20 mouse cellular contexts compared by ENCODE assay signal in the genomic region with DNA sequence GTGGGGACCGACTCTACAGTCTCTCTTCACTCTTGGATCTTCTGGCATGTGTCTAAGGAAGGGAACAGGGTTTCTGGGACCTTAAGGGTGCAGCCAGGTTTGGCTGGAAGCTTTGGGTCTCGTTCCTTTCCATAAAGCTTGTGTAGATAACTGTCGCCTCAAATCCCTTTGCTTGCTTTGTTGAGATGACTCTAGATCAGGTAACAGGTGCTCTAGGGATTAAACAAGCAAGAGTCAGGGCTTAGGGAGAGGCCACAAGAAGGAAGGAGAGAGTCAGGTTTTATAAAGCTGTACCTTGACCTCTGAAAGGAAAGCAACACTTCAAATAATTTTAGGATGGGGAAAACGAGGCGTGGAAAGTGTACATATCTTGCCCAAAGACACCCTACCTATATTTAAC. TPM values are rescaled to one million over a fixed set of nuclear protein-coding genes. Genes with fewer than 3 reads are reported as not detected.
"Had no signal": no experiment of that assay in that cellular context is flagged by ENCODE, and none has a peak within 500 bp of the region (broad histone marks: within the 10 kb centered on the region; RNA-seq: fewer than 3 reads in every experiment).

No protein-coding gene starts in this region.

- H3K36me3 ChIP-seq: kidney, embryonic 15.5 days; limb, embryonic 15.5 days; liver, embryonic 12.5 days; midbrain, embryonic 13.5 days; neural tube, embryonic 13.5 days; stomach, embryonic 15.5 days had no signal

- H3K9ac ChIP-seq: kidney, embryonic 15.5 days; limb, embryonic 15.5 days; liver, embryonic 12.5 days; lung, embryonic 14.5 days; midbrain, embryonic 13.5 days; neural tube, embryonic 13.5 days; stomach, embryonic 15.5 days had no signal

- H3K4me3 ChIP-seq: left cerebral cortex, adult 2 months; liver, embryonic 12.5 days had no signal

- H3K4me2 ChIP-seq: liver, embryonic 12.5 days had no signal

- H3K27ac ChIP-seq: kidney, embryonic 15.5 days; left cerebral cortex, adult 2 months; limb, embryonic 15.5 days; liver, embryonic 12.5 days; macrophage; midbrain, embryonic 13.5 days; neural tube, embryonic 13.5 days; stomach, embryonic 15.5 days had no signal

- H3K9me3 ChIP-seq: kidney, embryonic 15.5 days; limb, embryonic 15.5 days; liver, embryonic 12.5 days; midbrain, embryonic 13.5 days; neural tube, embryonic 13.5 days; stomach, embryonic 15.5 days had no signal

- DNase-seq: kidney, adult 2 months; kidney, postnatal 14 days; lung, embryonic 14.5 days; lung, postnatal 10 days; right cerebral cortex, postnatal 14 days; thymus, adult 2 months; thymus, postnatal 25 days had no signal

- ATAC-seq: liver, embryonic 12.5 days; midbrain, embryonic 13.5 days had no signal

RNA-seq across cellular contexts. Expression of a gene that starts 4.2 kb away (rescaled TPM):
- polyA plus RNA-seq: limb, embryonic 11.5 days; limb, embryonic 15.5 days; liver, embryonic 12.5 days; liver, embryonic 16.5 days; lung, embryonic 14.5 days; macrophage; spleen, adult 2 months; testis, adult 2 months; urinary bladder, adult 2 months had no signal

RNA-seq across cellular contexts. Expression of a gene that starts 10.1 kb away (rescaled TPM):
- polyA plus RNA-seq: kidney, embryonic 15.5 days; limb, embryonic 11.5 days; limb, embryonic 15.5 days; liver, embryonic 12.5 days; liver, embryonic 16.5 days; lung, embryonic 14.5 days; macrophage; spleen, adult 2 months; testis, adult 2 months; urinary bladder, adult 2 months had no signal
